Mouse (Mus musculus) heart, embryonic 10.5 days (tissue): Measurements from ENCODE around the gene Irak1bp1. TPM values are rescaled to one million over a fixed set of nuclear protein-coding genes. Genes with fewer than 3 reads are reported as not detected.

Experiments used
- DNase-seq: peaks from one replicate; pipeline ENCODE4 v3.0.0-alpha.2; 2017; ENCODE audit warnings: low spot score
- H3K27ac ChIP-seq: fragments of 300-500 bp; sonication (generic); 2 replicates; pipeline ENCODE4 v1.5.1; 2016; ENCODE audit warnings: mild to moderate bottlenecking
- H3K27me3 ChIP-seq: fragments of 300-500 bp; sonication (generic); 2 replicates; pipeline ENCODE4 v1.6.1; 2016; ENCODE audit warnings: mild to moderate bottlenecking; ENCODE audit not compliant: poor library complexity, insufficient read depth, severe bottlenecking
- H3K36me3 ChIP-seq: fragments of 300-500 bp; sonication (generic); 2 replicates; pipeline ENCODE4 v1.6.1; 2016; ENCODE audit warnings: mild to moderate bottlenecking, moderate library complexity
- H3K4me1 ChIP-seq: fragments of 300-500 bp; sonication (generic); 2 replicates; pipeline ENCODE4 v1.6.1; 2016; ENCODE audit warnings: mild to moderate bottlenecking
- H3K4me3 ChIP-seq: fragments of 300-500 bp; sonication (generic); 2 replicates; pipeline ENCODE4 v1.5.1; 2016; ENCODE audit warnings: mild to moderate bottlenecking, moderate library complexity
- H3K9me3 ChIP-seq: fragments of 300-500 bp; sonication (generic); 2 replicates; pipeline ENCODE4 v1.6.1; 2016; ENCODE audit warnings: mild to moderate bottlenecking, moderate library complexity
- WGBS: fragments of 180-500 bp; shearing (Covaris S2); methylation state at CpG from one replicate; pipeline ENCODE4 v1.1.7; 2016; 5-methylcytosine and 5-hydroxymethylcytosine counted together
- polyA plus RNA-seq: library from polyadenylated mRNA; unstranded; fragments of >200 nt; fragmentation: Nextera tagmentation; extraction: Ambion mirVana; gene quantifications from 2 replicates; pipeline ENCODE4 v1.2.1, GENCODE M21; 2016

Gene Irak1bp1
- polyA plus RNA-seq, 1 experiment from 2014 or later: 13.4 TPM

- H3K27ac ChIP-seq: no peak overlapping the region
- H3K27me3 ChIP-seq: no peaks in the 10 kb centered on the region
- H3K9me3 ChIP-seq: no peaks in the 10 kb centered on the region
- H3K4me1 ChIP-seq: no peaks in the 10 kb centered on the region
- no peak overlapping the region for H3K4me3 ChIP-seq
- 91% methylated on average over 4 of the region's 4 CpGs for WGBS
- H3K36me3 ChIP-seq: peaks cover 13% of the 10 kb centered on the region; the same call in 1 of the 2 replicates
- DNase-seq: no peak
These were observed 13.3 kb downstream of the Irak1bp1 start for GRCm38 (mm10) chr9:82842671-82843070.

DNA sequence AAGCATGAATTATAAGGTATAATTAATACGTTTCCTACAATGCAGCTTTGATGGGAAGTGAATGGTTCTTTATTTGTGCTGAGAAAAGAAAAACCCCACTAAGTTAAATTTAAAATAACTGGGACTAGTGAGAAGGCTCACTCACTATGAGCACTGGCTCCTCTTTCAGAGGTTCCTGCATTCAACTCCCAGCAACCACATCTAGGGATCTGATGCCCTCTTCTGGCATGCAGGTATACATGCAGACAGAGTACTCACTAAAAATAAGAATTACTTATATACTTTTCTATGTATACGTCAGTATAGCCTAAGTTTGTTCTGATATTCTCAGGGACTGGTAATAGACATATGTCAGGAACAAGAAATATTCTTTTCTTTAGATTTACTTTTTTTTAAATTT lies 24.7 kb downstream of the Irak1bp1 start:
- WGBS: 53% methylated on average over 2 of the region's 2 CpGs
- H3K27me3 ChIP-seq: no peaks in the 10 kb centered on the region

GRCm38 (mm10) chr9:82854973-82855614 lies 25.8 kb downstream of the Irak1bp1 start:
- 17% methylated on average over 3 of the region's 3 CpGs for WGBS
- H3K4me1 ChIP-seq: peaks cover 8% of the 10 kb centered on the region

More for the DNA sequence above, 24.7 kb downstream of the Irak1bp1 start:
- Histone ChIP-seq H3K4me3 (no peak overlapping the region), H3K4me1 (peaks cover 8% of the 10 kb centered on the region), H3K36me3 (no peaks in the 10 kb centered on the region), H3K27ac (no peak overlapping the region), H3K9me3 (no peaks in the 10 kb centered on the region)
- DNase-seq: no peak

GRCm38 (mm10) chr9:82856241-82856640 lies 26.9 kb downstream of the Irak1bp1 start:
- Histone ChIP-seq H3K4me3 (no peak overlapping the region), H3K27ac (no peak overlapping the region), H3K27me3 (no peaks in the 10 kb centered on the region), H3K4me1 (peaks cover 8% of the 10 kb centered on the region), H3K9me3 (no peaks in the 10 kb centered on the region), H3K36me3 (no peaks in the 10 kb centered on the region)
- 85% methylated on average over 4 of the region's 4 CpGs for WGBS
- DNase-seq: no peak

More at GRCm38 (mm10) chr9:82854973-82855614, 25.8 kb downstream of the Irak1bp1 start:
- Histone ChIP-seq H3K4me3 (no peak overlapping the region), H3K27ac (no peak overlapping the region), H3K36me3 (no peaks in the 10 kb centered on the region), H3K9me3 (no peaks in the 10 kb centered on the region), H3K27me3 (no peaks in the 10 kb centered on the region)
- DNase-seq: no peak

DNA sequence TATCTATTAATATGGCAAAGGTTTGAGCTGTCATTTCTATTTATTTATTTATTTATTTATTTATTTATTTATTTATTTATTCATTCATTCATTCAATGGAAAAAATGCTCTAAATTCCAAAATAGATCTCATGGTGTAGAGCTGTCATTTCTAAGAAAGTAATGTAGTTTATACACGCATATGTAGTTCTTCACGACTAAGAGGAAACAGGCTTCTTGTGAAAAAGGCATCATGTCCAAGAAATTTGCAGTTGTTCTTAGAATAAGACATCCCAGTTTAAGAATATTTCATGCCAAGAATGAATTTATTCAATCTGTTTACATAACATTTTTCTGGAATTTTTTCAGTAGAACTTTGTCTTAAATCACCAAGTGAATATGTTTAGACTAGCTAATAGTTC lies 31.5 kb downstream of the Irak1bp1 start:
- Histone ChIP-seq H3K27ac (no peak overlapping the region), H3K27me3 (no peaks in the 10 kb centered on the region), H3K9me3 (no peaks in the 10 kb centered on the region), H3K36me3 (no peaks in the 10 kb centered on the region), H3K4me3 (no peak overlapping the region), H3K4me1 (no peaks in the 10 kb centered on the region)
- WGBS: 89% methylated on average over 2 of the region's 2 CpGs
- DNase-seq: no peak

- no peaks in the 10 kb centered on the region for H3K27me3 ChIP-seq
- no peaks in the 10 kb centered on the region for H3K4me1 ChIP-seq
- no peaks in the 10 kb centered on the region for H3K9me3 ChIP-seq
- no peak overlapping the region for H3K4me3 ChIP-seq
- H3K36me3 ChIP-seq: no peaks in the 10 kb centered on the region
- WGBS: 84% methylated on average over 4 of the region's 4 CpGs
- no peak for DNase-seq
- H3K27ac ChIP-seq: no peak overlapping the region
These were observed 32.0 kb downstream of the Irak1bp1 start for GRCm38 (mm10) chr9:82861316-82861715.

- H3K27ac ChIP-seq: no peak overlapping the region
- DNase-seq: no peak
- H3K9me3 ChIP-seq: no peaks in the 10 kb centered on the region
- no peak overlapping the region for H3K4me3 ChIP-seq
- H3K36me3 ChIP-seq: 0 out of 2 replicates have a peak, but pooled peaks cover 3% of the 10 kb centered on the region
- 88% methylated on average over 3 of the region's 3 CpGs for WGBS
- H3K4me1 ChIP-seq: no peaks in the 10 kb centered on the region
- no peaks in the 10 kb centered on the region for H3K27me3 ChIP-seq
These were observed 32.6 kb downstream of the Irak1bp1 start for GRCm38 (mm10) chr9:82861775-82862430.

DNA sequence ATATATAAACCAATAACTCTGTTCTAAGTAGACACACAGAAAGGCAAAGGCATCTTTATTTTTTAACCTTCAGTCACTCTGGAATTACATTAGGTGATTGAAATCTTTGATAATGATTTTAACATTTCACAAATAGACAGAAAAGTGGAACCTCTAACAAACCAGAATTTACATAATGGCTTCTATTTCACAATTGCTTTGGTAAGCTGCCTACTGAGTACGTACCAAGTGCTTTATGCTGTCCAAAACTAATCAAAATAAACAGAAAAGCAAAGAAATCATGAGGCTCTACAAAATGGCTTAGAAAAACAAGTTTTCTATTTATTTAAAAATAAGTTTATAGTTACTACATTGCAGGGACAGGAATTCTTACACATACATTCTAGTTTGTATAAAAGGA lies 36.8 kb downstream of the Irak1bp1 start:
- Histone ChIP-seq H3K9me3 (no peaks in the 10 kb centered on the region), H3K4me3 (no peak overlapping the region), H3K36me3 (peaks cover 23% of the 10 kb centered on the region), H3K27me3 (no peaks in the 10 kb centered on the region), H3K4me1 (no peaks in the 10 kb centered on the region), H3K27ac (no peak overlapping the region)
- no peak for DNase-seq
- 92% methylated on average over 1 of the region's 1 CpGs for WGBS

- WGBS: 87% methylated on average over 3 of the region's 3 CpGs
- no peak for DNase-seq
- Histone ChIP-seq H3K36me3 (peaks cover 33% of the 10 kb centered on the region), H3K27me3 (no peaks in the 10 kb centered on the region), H3K4me1 (no peaks in the 10 kb centered on the region), H3K27ac (no peak overlapping the region), H3K4me3 (no peak overlapping the region), H3K9me3 (no peaks in the 10 kb centered on the region)
These were observed 38.4 kb downstream of the Irak1bp1 start for GRCm38 (mm10) chr9:82867698-82868097.

DNA sequence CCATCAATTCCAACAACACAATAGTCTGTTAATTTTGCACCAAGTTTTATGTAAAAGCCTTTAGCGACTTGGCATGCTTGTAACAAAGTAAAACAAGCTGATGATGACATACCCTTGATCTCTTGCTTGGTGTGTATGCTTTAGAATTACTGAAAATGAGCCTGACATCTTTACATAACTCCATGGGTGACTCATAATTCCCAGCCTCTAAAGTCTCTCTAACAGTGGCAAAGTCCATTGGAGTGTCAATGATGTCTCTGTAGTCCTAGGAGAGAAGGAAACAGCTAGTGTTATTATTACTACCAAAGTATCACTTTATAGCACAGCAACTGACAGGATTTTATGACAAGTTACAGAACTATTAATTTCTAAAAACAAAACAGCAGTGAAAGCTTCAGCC lies 47.7 kb downstream of the Irak1bp1 start:
- H3K27me3 ChIP-seq: no peaks in the 10 kb centered on the region
- H3K4me1 ChIP-seq: no peaks in the 10 kb centered on the region
- no peak overlapping the region for H3K4me3 ChIP-seq
- no peak for DNase-seq
- peaks cover 78% of the 10 kb centered on the region for H3K36me3 ChIP-seq
- no peak overlapping the region for H3K27ac ChIP-seq
- 93% methylated on average over 1 of the region's 1 CpGs for WGBS
- no peaks in the 10 kb centered on the region for H3K9me3 ChIP-seq

DNA sequence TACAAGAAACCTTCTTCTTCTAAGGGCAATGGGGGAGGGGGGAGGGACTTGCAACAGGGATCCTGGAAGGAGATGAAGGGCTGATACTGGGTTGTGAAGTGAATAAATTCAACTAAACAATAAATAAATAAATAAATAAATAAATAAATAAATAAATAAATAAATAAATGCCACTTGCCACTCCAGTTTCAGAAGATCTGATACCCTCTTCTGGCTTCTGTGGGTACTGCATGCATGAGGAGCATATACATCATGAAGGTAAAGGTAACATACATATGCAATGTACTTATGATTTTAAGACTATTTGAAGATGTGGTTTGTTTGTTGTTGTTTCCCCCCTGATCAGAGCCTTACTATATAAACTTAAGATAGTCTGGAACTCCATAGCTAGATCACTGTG lies 54.8 kb downstream of the Irak1bp1 start:
- Histone ChIP-seq H3K9me3 (no peaks in the 10 kb centered on the region), H3K4me3 (no peak overlapping the region), H3K4me1 (no peaks in the 10 kb centered on the region), H3K36me3 (peaks cover 81% of the 10 kb centered on the region), H3K27me3 (no peaks in the 10 kb centered on the region), H3K27ac (no peak overlapping the region)
- DNase-seq: no peak

- Histone ChIP-seq H3K4me3 (no peak overlapping the region), H3K27ac (no peak overlapping the region), H3K9me3 (no peaks in the 10 kb centered on the region), H3K4me1 (no peaks in the 10 kb centered on the region), H3K27me3 (no peaks in the 10 kb centered on the region), H3K36me3 (peaks cover 82% of the 10 kb centered on the region)
- DNase-seq: no peak
These were observed 59.3 kb downstream of the Irak1bp1 start for GRCm38 (mm10) chr9:82888645-82889044.
